Mouse (Mus musculus): ENCODE measurements around the gene Hmx2.

Gene Hmx2

DNA sequence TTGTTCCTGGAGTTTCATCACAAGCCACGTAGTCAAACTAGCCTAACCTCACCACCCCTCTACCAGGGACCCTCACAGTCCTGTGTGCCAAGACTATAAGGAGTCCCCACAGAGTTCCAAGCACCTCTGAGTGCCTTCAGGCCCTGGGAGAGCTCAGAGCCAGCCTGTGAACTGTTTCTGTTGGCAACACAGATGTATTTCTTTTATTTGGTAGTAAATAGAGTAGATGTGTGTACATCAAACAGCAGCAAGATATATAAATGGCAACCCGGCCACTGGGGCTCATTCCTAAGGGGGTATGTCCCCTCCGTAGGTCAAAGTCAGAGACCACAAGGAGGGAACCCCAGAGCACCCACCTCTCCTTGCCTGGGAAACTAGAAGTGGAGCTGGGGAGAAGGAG, at the start of gene Hmx2:
Gene Hmx2, plus strand, starts transcription at position 301 of the 400 bp plus-strand sequence.
- DNase-seq (ENCODE audit: low spot score) = no peak

DNA sequence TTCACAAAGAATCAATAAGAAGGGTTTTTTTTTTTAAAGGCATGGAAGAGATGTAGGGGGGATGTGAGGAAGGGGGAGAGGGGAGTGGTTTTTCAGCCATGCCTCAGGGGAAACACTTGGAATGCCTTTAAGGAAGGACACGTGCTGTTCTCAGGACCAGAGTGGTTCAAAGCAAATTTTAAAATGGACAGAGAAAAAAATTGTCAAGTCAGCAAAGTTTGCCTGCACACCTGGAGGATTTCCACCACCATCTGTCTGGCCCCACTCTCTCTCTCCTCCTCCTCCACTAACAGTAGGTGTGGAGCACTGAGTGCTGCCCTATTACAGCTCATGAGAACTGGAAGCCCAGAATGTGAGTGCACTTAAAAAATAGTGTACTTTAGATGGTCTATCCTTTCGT, 44.8 kb upstream of the Hmx2 start:
- no peak for DNase-seq (ENCODE audit: low spot score)

DNA sequence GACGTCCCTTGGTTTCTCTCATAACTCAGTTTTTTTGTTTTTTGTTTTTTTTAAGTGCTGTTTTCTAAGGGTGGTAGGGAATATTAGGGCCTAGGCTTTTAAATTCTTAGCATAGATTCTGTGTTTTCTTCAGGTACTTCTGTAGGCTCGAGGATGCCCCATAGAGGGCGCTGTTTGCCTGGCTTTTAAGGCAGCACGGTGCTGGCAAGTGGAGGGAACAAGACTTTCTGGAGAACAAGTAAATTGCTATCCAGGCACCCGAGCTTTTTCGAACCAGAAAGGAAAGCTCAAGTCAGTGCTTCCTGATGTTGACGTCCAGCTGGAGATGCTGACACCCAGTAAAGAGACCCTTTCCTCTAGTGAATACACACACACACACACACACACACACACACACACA, 8.6 kb upstream of the Hmx2 start:
- peak; percentile 66 for DNase-seq (ENCODE audit: low spot score)

DNA sequence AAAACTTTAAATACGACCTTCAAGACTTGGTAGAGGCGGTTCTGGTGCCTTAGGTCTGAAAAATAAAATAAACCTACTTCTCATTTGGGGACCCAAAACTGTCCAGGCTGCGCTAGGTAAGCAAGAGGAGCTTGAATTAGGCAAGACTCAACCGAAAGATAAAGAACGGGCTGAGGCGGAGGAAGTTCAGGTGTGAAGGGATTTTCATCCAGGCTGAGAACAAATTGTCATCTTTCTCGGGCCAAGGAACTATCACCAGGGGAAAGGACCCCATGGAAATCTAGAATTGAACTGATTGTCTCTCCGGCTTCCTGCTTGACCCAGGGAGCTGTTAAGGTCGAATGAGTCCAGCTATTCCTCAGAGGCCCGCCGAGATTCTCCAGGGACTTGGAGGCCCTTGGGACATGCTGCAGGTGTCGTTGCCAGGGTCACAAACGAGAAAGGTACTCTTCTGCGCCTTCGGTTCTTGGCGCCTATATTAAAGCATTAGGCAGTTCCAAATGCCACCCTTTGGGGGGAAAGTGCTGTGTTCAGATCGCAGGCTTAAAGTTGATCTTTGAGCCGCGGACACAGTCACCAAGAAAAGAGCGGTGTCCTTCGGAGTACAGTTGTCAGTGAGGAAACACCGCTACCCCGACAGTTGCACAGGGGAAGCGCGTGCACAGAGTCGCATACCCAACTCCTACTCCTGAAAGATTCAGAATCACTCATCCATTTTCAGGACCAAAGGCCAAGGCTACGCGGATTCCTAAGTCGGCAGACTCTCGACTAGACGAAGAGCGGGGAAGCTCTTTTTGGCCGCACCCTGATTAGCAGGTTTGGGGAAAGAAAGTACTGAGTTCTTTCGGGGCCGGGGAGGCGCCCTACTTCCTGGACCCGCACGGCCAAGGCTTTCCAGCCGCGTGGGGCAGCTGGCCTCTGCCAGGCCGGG, 7.1 kb upstream of the Hmx2 start:
- no peak for DNase-seq (ENCODE audit: low spot score)

DNA sequence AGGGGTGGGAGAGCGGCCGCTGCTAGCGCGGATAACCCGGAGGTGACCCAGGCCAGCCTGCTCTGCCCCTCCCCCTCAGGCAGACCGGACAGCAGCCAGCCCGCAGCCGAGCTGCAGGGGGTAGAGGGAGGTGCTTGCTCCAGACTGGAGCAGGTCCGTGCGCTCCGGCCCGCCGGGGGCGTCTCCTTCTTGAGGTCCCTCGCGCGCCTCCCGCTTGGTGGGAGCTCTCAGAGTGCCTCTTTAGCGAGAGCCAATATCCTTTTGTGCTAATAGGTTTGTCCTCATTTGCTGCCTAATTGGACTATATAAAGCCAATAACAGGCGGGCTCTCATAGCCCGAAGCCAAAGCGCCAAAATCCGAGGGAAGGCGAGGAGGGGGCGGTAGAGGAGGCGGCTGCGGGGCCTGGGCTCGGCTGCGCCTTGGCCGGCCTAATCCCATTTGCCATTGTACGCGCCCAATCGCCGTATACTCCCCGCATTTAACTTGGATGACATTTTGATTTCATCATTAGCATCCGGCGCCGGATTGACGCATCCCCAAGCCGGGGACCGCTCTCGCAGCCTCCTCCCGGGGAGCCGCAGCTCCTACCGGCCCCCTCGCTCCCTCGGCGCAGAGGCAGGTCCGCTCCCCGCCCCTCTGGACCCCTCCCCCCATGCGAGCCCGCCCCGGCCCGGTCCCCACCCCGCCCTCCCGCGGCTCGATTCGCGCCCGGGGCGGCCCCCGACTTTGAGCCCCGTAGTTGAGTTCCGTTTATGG, 6.3 kb upstream of the Hmx2 start, which contains the start of gene Hmx3:
Gene Hmx3, plus strand, starts transcription at position 753 of the 757 bp plus-strand sequence.
- no peak for DNase-seq (ENCODE audit: low spot score)

DNA sequence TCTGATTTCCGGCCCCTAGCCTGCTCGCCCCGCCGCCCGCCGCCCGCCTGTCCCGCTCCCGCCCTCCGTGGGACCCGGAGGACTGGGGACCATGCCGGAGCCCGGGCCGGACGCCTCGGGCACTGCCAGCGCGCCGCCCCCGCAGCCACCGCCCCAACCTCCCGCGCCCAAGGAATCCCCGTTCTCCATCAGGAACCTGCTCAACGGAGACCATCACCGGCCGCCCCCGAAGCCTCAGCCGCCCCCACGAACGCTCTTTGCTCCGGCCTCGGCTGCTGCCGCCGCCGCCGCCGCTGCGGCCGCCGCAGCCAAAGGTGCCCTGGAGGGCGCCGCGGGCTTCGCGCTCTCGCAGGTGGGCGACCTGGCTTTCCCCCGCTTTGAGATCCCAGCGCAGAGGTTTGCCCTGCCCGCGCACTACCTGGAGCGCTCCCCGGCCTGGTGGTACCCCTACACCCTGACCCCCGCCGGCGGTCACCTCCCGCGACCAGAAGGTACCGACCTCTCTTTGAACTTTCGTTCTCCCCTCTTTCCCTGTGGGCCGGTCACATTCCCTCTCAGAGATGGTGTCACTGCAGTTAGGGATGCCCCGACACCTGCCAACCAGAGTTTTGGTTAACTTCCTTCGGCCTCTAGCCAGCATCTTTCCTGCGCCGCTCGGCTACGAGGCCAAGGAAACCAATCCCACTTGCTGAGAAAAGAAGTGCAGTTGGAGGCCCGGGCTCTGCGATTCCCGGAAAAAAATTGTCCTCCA, 5.5 kb upstream of the Hmx2 start:
- no peak for DNase-seq (ENCODE audit: low spot score)

DNA sequence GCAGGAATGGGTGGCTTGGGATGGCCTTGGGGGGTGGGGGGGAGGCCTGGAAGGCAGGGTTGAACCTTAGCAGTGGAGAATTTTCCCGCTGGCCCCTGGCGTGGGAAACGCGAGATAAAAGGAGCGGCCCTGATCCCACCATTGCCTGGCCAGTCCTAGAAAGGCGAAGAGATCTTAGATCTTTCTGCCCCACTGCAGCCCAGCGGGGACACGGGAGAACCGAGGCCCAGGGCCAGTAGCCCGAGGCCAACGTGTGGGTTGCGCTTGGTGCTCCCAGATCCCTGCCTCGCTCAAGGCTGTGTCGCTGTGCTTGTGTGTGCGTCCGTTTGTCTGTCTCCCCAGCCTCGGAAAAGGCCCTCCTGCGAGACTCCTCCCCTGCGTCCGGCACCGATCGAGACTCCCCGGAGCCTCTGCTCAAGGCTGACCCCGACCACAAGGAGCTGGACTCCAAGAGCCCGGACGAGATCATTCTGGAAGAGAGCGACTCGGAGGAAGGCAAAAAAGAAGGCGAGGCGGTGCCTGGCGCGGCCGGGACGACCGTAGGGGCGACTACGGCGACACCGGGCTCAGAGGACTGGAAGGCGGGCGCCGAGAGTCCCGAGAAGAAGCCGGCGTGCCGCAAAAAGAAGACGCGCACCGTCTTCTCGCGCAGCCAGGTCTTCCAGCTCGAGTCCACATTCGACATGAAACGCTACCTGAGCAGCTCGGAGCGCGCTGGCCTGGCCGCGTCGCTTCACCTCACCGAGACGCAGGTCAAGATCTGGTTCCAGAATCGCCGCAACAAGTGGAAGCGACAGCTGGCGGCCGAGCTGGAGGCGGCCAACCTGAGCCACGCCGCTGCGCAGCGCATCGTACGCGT, 4.7 kb upstream of the Hmx2 start:
- no peak for DNase-seq (ENCODE audit: low spot score)

DNA sequence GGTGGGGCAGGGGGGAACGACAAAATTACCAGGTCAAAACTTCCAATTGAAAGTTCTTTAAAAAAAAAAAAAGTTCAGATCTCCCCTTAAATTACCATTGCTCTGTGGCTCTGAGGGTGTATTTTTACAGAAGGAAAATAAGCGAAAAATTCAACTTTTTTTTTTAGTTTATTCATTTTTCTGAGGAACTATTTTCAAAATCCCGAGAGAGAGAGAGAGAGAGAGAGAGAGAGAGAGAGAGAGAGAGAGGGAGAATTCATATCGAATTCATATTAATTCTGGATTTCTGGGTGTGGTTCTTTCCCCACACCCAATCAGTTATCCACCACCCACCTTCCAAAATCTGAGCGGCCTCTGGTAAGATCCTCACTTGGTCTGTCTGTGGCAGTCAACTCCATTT, 3.7 kb upstream of the Hmx2 start:
- no peak for DNase-seq (ENCODE audit: low spot score)

DNA sequence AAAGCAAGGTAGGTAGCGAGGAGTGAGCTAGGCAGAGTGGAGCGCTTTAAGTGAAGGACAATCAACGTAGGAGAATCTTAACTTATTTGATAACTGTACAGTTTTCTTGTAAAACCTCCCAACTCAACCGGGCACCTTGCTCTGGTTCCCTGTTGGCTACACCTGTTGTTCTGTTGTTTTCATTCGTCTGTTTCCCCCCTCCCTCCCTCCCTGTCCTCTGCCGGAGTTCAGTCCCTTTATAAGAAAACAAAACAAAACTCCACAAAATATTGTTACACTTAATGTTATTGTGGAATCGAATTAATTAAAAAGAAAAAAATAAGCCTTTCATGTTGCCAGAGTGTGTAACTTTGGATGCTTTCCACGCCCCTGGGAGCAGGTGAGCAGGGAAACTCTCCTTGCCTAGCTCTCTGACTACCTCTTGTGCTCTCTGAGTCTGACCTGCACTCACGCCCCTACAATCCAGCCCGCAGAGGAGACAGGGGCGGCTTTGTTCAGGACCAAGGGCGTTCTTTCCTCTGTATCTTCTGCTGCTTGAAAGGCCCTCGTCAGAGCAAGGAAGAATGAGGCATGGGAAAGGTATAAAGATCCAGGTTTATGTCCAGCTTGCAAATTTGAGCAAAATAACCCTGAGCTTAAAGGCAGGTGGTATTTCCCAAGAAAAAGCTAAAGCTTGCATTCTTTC, 2.7 kb upstream of the Hmx2 start:
- no peak for DNase-seq (ENCODE audit: low spot score)

DNA sequence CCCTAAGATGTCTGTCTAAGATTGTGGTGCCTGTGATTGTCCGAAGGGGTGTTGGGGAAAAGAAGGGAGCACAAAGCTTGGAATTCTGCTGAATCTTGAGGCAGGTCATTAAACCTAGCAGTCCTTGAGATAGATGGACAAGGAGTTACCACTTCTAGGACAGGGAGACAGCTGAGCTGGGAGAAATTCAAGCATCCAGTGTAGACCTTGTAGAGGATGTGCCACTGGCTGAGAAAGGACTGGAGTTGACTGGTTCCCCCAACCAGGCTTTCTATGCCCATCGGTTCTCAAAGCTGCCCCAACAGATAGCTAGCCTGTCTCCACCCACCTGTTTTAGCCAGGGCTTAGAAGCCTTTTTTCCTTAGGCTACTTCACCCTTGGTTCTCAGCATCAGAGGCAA, 2.1 kb upstream of the Hmx2 start:
- no peak for DNase-seq (ENCODE audit: low spot score)

DNA sequence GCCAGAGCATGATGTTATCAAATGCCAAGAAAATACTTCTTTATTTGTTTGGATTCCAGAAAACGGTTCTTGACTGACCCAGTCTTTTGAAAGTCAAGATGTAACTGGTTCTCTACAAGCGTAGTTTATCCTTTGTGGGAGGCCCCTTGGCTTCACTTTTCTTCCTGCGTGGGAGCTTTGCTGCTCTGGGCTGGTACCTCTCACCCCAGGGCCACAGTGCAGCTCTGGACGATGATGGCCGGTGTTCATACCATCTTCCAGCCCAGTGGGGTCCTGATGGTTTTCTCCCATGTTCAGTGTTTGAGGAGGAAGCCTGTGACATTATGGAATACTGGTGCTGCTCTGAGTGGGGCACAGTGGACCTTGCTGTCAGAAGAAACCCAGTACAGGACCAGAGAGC, 1.1 kb upstream of the Hmx2 start:
- DNase-seq (ENCODE audit: low spot score) = no peak

DNA sequence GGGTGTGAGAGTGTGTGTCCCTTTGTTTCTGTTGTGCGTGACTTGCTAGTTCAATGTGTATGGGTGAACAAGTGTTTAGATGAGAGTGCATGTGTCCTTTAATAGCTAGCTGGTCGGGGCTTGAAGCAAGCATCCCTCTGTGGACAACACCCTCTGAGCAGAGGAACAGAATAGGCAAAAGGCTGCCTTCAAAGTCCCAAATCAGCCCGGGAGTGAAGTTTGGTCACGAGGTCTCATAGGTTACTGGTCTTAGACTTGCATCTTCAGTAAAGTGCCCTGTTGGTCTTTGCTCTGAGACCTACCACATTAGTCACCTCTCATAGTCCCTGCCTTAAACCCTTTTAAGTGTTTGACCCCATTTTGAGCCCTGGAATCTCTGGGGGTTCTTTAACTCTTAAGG, 2.9 kb downstream of the Hmx2 start:
- DNase-seq (ENCODE audit: low spot score) = no peak

DNA sequence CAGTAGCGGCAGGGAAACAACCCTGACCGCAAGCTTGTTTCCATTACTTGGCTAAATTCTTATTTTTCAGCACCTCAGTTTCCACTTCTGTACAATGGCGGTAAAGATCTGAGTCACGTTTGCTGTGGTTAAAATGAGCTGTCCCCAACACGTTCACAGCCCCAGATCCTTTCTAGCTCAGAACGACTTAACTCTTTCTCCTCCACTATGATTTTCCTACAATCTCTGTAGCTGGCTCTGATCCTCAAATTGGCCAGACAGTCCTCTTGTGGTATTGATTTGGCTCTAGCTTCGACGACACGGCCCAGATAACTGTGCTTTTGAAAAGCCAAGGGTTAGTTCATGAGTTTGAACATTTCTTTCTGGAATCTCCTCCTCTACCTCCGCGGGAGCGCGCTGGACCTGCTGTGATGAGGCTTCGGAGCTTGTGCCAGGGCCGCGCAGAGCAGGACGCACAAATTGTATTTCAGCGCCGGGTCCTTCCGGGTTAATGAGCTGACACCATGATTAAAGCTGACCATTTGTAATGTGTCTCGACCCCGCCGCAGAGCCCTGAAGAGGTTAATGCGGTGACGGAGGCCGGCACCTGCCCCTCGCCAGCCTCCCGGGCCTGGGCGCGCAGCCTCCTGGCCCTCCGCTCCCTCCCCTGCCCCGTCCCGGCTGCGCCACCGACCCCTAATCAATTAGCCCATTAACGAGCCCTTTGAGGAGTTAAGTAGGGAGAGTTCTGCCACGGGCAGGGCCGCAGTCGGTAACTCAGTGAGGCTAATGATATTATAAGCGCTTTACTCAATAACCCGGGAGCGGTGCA, 3.6 kb downstream of the Hmx2 start:
- DNase-seq (ENCODE audit: low spot score) = no peak

DNA sequence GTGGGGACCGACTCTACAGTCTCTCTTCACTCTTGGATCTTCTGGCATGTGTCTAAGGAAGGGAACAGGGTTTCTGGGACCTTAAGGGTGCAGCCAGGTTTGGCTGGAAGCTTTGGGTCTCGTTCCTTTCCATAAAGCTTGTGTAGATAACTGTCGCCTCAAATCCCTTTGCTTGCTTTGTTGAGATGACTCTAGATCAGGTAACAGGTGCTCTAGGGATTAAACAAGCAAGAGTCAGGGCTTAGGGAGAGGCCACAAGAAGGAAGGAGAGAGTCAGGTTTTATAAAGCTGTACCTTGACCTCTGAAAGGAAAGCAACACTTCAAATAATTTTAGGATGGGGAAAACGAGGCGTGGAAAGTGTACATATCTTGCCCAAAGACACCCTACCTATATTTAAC, 4.2 kb downstream of the Hmx2 start:
- no peak for DNase-seq (ENCODE audit: low spot score)

DNA sequence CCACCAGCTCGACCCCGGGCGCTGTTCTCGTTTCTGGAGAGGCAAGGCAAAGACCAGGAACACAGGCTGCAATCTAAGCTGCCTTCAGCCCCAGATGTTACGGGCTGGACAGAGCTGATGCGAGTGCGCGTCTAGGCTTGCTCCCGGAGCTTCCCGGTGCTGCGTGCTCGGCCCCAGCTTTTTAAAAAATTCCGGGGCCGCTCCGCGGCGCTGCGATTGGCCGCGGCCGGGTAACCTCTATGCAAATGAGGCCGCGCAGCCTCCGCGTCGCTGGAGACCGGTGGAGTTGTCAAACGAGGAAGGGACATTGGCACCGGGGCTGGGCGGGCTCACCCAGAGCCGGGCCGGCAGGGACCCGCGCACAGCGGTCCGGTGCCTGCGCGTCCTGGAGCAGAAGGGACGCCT, 5.2 kb downstream of the Hmx2 start:
- no peak for DNase-seq (ENCODE audit: low spot score)

DNA sequence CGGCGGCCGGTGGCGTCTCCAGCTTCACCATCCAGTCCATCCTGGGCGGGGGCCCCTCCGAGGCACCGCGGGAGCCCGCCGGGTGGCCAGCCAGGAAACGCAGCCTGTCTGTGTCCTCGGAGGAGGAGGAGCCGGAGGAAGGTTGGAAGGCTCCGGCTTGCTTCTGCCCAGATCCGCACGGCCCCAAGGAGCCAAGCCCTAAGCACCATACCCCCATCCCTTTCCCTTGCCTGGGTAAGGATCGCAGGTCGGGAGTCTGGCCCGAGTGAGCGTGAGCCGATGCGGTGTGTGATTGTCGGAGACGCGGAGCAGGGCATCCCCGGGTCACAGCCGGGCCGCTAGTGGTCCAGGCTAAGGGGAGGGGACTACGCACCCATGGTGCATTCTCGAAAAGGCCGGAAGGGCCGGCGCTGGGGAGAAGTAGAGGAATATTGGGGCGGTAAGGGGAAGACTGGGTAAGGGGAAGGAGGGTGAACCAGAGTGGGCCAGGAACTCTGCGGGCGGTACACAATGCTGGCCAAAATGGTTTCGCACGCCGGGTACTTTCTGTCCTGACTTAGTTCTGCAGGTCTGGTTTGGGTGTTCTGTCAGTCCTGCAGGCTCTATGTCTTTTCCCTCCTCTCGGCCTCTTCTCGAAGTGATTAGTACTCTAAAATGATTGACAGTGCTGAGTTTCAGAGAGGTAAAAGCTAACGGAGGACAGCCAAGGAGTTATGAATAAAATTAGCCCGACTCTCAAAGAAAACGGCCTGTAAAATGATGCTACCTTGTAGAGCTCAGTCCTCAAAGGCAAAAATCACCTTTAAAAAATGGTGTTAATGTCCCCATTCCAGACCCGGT, 6.0 kb downstream of the Hmx2 start:
- DNase-seq (ENCODE audit: low spot score) = no peak

DNA sequence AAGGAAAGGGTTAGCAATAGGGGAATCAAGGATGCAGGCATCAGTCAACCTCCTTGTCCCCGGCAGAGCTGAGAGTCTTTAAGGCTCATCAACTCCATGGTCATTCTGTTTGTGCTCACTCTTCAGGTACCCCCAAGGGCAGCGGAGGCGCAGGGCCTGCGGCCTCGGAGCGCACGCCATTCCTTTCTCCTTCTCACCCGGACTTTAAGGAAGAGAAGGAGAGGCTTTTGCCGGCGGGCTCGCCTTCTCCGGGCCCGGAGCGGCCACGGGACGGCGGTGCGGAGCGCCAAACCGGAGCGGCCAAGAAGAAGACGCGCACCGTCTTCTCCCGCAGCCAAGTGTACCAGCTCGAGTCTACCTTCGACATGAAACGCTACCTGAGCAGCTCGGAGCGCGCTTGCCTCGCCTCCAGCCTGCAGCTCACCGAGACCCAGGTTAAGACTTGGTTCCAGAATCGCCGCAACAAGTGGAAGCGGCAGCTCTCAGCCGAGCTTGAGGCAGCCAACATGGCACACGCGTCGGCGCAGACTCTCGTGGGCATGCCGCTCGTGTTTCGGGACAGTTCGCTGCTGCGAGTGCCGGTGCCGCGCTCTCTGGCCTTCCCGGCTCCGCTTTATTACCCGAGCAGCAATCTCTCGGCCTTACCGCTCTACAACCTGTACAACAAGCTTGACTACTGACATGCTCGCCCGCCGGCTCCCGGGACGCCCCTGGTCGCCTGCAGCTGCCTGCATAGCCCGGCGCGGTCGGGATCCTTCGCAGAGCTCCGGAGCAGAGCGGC, 6.9 kb downstream of the Hmx2 start:
- no peak for DNase-seq (ENCODE audit: low spot score)

DNA sequence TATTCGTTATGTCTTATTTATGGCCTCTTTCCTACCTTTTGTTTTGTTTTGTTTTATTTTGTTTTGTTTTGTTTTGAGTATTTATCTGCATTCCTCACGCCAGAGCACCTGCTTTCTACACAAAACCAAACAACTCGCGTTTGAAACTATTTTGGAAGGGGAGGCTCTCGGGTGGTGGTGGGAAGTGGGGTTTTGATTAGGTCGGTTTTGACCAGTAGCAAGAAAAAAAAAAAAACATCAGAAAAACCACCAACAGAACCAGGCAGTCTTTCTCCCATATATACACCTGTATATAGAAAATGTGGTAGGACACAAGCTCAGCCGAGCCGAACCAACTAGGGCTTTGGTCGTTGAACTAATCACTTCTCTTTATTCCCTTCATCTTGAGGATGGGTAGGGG, 7.5 kb downstream of the Hmx2 start:
- DNase-seq (ENCODE audit: low spot score) = no peak
